Mouse (Mus musculus): Measurements from ENCODE around the gene 4933409G03Rik. TPM values are rescaled to one million over a fixed set of nuclear protein-coding genes. Genes with fewer than 3 reads are reported as not detected.

The 4933409G03Rik gene
- not detected in 2 replicates for polyA plus RNA-seq (2012; rRNA removed)

DNA sequence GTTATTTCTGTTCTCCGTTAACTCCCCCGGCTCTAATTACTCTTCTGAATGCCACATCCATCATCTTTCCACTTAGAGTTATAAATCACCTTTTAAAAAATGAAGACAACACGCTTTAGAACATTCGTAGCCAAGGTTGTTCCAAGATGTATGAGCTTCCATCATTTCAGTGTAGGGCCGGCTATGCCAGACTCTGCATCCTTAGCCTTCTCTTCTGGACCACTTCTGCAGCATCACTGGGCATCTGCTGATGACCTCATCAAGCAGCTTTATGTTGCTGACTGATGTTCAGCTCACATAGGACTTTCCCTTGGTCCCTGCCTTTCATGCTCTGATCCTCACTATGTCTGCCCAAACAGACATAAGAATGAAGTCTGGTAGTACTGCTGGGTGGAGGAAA is at the start of gene 4933409G03Rik:
TSS of gene 4933409G03Rik (plus strand) at position 301 of the 400 bp plus-strand sequence.

DNA sequence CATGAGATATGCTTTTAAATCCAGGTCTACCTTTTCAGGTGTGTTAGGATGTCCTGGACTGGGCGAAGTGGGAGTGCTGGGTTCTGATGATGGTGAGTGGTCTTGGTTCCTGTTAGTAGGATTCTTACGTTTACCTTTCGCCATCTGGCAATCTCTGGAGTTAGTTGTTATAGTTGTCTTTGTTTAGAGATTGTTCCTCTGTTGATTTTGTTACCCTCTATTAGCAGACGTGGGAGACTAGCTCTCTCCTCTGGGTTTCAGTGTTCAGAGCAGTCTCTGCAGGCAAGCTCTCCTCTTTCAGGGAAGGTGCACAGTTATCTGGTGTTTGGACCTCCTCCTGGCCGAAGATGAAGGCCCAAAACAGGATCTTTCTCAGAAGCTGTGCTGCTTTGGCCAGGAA is 74.0 kb downstream of the 4933409G03Rik start, which contains the start of gene 4932414N04Rik:
TSS of gene 4932414N04Rik (plus strand) at position 301 of the 400 bp plus-strand sequence.

Other genes starting within 250 kb of the 4933409G03Rik start
- gene Stk39, start 110.1 kb upstream of the 4933409G03Rik start, polyA plus RNA-seq (2012; rRNA removed) = 29.4 and 90.2 TPM in 2 replicates
- gene 4932414N04Rik, start 74.1 kb downstream of the 4933409G03Rik start, polyA plus RNA-seq (2012; rRNA removed) = not detected in 2 replicates

Measured in central nervous system, embryonic 11.5 days (tissue).